Mouse (Mus musculus): ENCODE results near the gene Rnf114. TPM values are rescaled to one million over a fixed set of nuclear protein-coding genes. Genes with fewer than 3 reads are reported as not detected.

The Rnf114 gene
- total RNA-seq, 4 experiments from 2014 or later = 40.8 to 45.8 (median 43.0) TPM

DNA sequence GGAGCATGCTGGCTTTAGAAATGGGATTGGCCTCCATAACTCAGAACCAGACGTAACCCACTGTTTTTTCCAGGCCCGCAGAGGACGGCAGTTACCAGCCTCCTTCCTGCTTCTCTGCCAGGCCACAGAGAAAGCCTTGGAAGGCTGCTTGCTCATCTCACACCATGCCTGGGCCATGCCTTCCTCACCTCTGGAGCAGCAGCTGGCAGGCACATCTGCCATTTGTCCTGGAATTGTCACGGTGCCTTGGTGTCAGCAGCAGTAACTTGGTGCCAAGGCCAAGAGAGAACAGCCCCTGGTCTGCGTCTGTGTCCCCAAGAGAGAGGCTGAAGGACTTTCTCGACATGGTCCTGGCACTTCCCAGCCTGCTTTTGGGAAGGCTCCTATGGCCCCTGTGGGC is 18.2 kb upstream of the Rnf114 start:
- no peak for DNase-seq (ENCODE audit: low spot score in 2 of 2)

DNA sequence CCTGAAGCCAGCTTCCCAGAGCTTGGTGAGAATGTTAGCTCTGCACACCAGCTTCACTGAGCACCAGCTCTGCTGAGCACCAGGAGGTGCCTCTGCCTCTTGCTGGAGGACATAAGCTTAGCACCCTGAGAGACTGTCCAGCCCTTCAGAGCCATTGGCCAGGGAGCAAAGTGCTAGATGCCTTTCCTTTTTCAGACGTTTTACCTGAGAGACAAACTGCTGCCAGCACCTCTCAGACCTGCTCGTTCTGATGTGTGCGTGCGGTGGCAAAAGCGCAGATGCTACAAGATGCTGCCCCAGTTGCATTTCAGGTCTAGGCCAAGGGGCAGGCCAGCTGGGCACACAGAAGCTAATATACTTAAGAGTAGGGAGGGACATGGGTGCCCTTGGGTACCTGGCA is 16.8 kb upstream of the Rnf114 start:
- no peak for DNase-seq (ENCODE audit: low spot score in 2 of 2)

DNA sequence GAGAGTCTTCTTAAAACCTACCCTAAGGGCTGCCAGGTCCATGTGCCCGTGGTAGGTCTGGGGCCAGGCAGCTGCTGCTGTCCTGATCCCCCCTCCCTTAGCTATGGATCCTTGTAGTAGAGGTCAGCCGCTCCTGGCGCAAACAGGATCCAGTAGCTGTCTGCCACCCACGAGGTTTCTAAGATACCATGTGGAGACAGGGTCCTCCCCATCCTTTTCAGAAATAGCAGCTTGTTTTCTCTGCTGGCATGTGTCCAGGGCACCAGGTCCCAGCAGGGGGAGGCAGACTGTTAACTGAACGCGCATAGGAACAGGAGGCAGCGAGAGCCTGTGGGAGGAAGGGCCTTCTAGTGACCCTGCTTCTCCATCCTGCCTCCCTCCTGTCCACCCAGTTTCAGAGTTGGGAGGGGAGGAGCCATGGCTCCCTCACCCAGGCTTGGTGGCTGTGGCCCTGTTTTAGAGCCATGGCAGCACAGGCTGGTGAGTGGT is 16.2 kb upstream of the Rnf114 start:
- DNase-seq (ENCODE audit: low spot score in 2 of 2) = peak in 1 of 2 experiments; percentile 43

DNA sequence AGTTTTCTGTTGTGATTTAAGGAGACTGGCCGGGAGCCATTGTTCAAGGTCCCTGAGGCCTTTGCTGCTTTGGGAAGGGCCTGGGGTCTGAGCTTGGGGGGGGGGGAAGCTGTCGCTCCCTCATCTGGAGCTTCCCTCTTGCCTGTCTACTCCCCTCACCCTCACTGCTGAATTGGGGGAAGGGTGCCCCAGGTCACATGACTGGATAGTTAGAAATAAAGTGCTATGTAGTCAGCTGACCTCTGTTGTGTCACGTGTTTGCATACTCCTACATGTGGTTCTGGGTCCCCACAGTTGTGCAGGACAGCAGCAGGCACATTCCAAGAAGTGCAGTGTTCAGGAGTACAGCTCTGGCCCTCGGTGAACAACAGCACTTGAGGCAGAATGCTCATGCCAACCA is 15.7 kb upstream of the Rnf114 start:
- DNase-seq (ENCODE audit: low spot score in 2 of 2) = no peak

DNA sequence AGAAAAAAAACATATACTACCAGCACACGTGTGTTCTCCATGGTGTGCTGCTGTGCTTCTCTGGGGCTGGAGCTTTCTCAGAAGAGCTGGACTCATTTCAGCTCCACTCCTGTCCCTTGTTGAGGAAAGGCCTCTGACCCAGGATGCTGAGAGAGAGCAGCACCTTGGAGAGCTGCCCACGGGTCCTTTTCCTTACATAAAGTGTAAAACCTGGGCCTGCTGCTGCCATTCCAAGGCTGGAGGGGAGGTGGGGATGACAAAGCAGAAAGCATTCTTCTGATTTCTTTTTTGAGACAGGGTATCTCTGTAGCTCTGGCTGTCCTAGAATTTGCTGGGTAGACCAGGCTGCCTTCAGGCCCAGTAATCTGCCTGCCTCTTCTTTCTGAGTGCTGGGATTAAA is 14.3 kb upstream of the Rnf114 start:
- no peak for DNase-seq (ENCODE audit: low spot score in 2 of 2)

DNA sequence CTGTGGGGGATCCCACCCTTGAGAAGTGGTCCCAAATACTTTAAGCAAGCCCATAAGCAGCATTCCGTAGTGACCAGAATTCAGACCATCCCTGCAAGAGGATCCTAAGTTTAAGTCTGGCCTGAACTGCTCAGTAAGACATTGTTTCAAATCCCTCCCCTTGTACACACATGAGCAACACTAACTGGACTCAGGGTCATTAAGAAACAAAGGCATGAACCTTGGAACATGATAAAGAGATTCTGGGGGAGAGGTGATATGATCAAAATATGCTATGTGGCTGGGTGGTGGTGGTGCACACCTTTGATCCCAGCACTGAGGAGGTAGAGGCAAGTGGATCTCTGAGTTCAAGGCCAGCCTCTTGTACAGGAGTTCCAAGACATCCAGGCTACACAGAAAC is 12.9 kb upstream of the Rnf114 start:
- DNase-seq (ENCODE audit: low spot score in 2 of 2) = no peak

DNA sequence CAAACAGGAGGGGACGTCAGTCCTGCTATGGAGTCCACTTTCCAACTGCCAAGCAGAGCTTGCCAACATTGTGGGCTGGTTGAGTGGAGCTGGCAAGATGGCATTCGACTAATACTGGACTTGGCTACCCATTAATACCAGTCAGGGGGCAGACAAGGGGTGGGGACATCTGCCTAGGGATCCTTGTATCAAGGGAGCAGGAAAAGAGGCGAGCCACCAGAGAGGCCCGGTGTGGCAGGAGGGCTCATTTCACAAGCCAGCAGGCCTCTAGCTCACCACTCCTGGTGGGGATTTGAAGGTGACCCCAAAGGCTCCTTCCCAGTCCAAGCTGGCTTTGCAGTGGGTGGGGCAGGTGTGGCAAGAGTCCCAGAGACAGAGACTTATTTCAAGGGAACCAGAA is 9.8 kb upstream of the Rnf114 start:
- no peak for DNase-seq (ENCODE audit: low spot score in 2 of 2)

DNA sequence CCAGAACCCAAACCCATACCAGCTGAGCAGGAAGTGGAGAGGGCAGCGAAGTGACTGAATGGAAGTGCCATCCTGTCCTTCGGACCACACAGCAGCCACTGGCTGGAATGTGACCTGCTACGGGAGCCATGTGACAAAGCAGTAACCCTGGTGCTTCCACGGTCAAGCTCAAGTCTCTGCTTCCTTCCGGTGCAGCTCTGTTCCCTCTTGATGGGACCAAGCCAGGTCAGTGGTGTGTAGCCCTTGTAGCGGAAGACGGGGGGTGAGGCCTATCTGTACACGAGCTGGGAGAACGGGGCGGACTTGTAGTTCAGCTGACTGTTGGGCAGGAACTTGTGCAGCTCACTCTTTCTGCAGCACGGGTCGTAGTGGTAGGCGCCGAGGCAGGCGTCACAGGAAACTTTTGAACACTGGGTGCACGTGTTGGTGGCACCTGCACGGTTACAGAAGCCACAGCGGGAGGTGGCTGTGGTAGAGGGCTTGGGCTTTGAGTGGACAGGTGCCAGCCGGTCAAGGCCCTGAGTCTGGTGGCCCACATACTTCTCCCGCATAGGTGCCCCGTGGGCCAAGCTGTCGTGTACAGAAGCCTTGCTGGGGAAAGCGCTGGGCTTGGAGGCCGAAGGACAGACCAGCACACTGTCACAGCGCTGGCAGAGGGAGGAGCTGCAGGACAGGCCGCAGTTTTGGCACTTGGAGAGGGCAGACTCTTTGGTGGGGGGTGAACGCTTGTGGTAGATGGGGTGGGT is 9.2 kb upstream of the Rnf114 start:
- DNase-seq (ENCODE audit: low spot score in 2 of 2) = no peak

DNA sequence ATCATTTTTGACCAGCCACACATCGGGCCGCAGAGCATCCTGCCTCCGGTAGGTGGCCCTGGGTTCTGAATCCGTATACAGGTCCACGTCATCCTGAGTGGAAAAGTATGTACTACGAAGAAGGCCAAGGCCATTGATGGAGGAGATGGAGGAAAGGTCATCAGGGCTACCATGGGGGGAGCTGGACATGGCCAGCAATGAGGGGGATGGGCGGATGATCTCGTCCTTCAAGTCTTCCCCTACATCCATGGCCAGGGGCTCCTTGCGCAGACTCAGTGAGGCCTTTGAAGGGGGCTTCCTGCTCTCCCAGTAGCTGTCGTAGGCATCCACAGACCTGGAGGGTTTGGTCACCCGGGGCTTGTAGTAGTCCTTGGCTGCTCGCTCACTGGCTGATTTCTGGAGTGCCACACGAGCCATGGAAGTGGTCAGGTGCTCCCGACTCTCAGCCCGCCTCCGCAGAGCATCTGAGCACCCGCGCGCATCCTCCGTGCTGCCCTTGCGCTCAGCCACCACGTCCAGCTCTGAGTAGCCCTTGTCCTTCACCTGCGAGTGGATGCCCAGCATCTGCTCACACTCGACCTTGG is 8.5 kb upstream of the Rnf114 start:
- no peak for DNase-seq (ENCODE audit: low spot score in 2 of 2)

DNA sequence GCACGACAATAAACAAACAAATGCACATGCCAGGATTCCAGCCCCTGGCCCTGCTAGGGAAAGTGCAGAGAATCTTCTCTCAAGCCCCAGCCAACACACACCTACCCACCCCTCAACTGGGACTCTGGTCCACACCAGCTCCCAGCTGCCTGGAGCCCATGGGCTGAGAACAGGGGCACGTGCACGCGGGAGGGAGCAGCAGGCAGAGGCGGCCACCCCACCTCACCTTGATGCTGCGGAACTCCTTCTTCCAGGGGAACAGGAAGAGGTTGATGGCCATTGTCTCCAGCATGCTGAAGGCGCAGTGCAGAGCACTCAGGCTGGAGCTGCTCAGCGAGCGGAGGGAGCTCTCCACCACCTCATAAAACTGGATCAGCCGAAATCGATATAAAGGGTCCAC is 7.5 kb upstream of the Rnf114 start:
- no peak for DNase-seq (ENCODE audit: low spot score in 2 of 2)

DNA sequence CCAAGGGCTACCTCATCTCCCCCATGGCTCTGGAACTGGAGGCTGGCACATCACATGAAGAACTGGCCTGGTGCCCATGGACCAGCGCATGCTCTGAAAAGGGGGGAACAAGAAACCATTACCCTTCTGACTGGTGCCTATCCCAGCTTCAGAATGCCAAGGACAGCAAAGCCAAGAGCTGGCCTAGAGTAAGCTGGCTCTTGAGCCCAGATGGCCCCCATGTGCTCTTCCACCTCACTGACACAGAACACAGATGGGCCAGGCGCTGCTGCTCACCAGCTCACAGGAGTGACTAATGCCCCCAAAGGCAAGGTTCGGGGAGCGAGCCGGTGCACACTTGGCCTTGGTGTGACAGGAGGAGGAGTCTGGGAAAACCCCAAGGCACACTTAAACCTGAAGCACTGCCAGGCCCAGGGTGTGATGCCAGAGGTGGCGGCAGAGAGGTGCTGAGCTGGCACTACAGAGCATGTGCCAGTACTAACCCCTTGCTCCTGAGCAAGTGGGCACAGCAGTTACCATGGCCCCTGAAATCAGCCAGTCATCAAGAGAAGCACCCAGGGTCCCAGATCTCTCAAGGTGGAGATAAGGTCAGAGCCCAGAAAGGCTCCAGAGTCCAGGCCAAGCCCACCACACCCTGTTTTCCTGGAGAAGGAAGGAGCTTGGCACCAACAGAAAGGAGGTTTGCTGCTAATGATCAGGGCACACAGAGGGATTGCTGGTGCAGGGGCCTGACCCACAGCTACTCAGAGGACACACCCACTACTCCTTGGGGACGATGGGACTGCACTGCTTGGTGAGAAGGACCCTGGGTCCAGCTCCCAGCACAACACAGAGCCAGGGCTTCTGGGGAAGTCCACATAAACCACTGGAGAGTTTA is 6.7 kb upstream of the Rnf114 start:
- DNase-seq (ENCODE audit: low spot score in 2 of 2) = peak; percentile 61 to 75

DNA sequence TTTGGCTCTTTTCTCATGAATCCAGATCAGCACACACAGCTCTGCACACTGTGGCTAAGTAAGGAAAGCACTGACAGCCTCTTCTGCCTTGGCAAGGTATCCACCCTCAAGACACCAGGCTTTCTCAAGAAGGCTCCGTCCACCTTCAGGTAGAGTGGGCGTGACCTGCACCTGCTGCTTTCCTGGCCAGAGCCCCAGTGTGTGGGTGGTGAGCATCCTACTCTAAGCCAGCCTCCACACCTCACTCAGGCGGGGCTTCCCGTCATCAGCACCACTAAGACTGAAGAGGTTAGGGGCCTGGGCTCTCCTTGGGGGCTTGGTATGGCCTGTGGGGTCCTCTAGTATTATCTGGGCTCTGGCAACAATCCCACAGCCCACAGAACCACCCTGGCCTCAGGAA is 5.9 kb upstream of the Rnf114 start:
- DNase-seq (ENCODE audit: low spot score in 2 of 2) = no peak

DNA sequence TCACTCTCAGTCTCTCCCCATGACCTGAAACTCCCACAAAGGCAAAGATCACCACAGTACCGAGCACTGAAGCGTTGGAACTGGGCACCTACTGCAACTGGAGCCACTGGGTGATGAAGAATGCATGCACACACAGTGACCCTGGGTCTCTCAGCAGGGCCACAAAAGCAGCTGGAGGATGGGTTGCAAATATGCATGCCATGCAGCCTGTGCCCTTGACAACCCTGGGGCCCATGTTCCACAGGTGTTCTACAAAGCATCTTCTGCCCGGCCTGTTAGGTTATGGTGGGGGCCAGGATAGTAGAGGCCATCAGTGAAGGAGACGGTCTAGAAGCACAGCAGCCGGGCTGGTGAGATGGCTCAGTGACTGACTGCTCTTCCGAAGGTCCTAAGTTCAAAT is 4.9 kb upstream of the Rnf114 start:
- no peak for DNase-seq (ENCODE audit: low spot score in 2 of 2)

DNA sequence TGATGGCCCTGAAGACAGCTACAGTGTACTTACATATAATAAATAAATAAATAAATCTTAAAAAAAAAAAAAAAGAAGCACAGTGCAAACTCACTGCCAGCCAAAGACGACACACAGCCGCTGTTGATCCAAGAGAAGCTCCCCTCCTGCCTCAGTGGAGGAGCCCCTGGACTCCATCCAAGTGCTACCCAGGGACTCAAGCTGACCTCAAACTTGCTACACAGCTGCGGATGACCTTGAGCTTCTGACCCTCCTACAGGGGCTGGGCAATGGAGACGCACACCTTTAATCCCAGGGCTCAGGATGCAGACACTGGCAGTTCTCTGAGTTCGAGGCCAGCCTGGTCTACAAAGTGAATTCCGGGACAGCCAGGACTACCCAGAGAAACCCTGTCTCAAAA is 4.5 kb upstream of the Rnf114 start:
- DNase-seq (ENCODE audit: low spot score in 2 of 2) = no peak

DNA sequence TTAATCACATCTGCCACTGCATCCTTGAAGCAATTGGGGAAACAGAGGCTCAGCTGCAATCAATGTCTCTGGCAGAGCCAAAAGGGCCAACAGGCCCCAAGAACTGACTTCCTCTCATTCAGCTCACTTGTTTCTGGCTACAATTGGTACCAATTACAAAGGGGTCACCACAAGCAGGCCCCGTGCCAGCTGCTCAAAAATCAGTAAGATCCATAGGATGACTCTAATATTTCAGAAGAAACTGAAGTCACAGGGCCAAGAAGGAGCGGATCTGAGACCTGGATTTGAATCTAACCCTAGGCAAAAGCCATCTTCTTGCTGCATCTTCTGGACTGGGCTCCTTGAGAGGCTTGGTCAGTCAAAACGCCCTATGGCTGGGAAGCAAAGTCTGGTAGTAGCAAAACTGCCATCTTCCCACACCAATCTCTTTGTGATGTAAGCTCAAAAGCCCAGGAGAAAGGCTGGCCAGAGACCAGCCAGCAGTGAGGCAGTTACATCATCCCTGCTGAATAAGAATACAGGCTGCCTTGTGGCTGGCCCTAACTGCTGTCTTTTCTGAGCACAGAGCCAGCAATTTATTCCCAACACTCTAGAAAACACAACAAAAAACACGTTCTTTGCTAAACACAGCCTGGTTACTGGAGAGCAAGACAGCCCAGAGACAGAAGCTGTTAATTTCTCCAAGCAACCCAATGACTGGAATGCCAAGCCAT is 1.5 kb upstream of the Rnf114 start:
- no peak for DNase-seq (ENCODE audit: low spot score in 2 of 2)

DNA sequence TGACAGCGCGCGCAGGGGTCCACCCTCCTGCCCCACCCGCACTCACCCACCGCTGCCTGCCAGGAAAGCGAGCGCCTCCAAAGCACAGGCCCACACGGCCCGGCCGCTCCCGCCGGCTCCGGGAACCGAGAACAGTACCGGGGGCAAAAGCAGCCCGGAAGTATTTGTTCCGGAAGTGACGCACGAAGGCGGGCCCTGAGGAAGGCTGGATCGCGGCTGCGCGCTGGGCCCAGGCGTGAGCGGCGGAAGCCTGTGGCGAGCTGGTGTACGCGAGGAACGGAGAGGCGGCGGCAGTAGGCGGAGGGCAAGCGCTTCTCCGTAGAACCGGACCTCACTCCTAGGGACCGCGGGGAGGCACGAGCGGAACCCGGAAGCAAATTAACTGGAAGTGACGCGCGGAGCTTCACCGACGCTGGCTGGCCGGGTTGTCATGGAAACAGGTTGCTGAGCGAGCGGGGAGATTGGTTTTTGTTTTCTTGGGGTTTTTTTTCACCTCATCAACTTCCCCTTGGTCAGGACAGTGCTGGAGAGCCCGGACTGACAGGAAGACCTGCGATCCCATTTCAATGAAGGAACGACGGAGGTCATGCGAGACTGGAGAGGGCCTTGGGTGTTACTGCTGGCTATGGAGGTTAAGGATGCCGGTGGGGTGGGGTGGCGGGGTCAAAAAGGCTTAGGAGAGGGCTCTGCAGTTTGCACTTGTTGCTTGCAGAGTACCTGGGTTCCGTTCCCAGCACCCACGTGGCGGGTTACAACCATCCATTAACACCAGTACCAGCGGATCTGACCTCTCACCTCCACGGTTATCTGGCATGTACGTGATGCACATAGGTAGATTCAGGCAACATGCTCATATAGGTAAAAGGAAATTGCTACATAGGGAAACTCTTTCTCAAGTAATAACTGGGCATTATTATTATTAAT is 530 bp downstream of the Rnf114 start, which contains the start of gene Spata2:
Gene Spata2, minus strand, starts transcription at position 175 of the 924 bp plus-strand sequence.
- peak; percentile 85 to 87 for DNase-seq (ENCODE audit: low spot score in 2 of 2)

DNA sequence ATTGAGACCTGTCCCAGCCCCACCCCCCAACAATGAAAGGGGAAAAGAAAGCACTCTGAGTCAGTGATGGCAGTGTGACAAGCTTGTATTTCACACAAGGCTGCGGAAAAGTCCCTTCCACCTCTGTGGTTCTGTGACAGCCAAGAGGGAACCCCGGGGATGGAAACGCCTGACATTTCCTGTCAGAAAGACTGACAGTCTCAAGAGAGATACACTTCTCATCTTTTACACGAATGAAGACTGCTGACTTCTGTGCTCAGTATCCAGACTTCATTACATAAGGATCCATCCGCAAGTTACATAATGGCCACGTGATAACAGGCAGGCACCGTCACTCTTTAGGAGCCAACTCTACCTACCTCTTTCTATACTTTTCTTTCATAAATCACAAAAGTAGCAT is 4.0 kb downstream of the Rnf114 start:
- DNase-seq (ENCODE audit: low spot score in 2 of 2) = no peak

DNA sequence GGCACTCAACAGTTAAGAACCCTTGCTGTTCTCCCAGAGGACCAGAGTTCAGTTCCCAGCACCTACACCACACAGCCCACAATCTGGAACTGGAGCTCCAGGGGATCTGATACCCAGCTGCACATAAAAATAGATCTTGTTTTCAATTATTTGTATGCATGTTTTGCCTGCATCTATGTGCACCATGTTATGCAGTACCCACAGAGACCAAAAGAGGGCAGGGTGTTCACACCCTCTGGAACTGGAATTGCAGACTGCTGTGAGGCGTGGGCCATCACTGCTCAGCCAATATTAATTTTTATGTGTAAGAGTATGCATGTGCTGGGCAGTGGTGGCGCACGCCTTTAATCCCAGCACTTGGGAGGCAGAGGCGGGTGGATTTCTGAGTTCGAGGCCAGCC is 4.8 kb downstream of the Rnf114 start:
- DNase-seq (ENCODE audit: low spot score in 2 of 2) = no peak

DNA sequence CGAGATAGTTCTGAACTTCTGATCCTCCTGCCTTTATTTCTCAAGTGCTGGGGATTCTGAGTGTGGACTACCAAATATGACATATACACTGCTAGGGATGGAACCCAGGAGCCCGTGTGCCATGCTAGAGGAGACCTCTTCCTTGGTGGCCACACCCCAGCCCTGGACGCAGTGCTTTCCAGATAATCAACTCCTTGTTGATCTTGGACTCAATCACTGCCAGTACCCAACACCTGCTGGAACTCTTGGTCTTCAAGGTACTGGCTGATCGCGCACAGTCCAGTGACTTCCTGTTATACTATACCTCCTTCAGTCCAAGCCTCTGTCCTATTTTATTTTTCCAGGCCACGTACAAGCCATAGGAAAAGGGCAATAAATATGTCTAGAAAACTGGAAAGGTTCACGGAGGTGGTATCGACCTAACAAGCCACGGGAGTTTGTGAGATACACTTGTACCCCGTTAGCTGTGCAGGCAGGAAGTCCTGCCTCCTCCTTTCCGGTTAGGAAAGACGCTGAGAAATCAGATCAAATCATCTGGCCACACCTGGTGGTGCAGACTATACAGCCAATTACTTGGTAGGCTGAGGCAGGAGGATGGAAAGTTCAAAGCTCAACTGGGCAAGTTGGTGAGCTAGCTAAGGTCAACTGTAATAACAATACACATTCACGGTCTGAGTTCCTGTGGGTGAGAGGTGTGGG is 10.3 kb downstream of the Rnf114 start:
- DNase-seq (ENCODE audit: low spot score in 2 of 2) = no peak
